Mouse (Mus musculus): ENCODE data around the gene Fgd3.

DNA sequence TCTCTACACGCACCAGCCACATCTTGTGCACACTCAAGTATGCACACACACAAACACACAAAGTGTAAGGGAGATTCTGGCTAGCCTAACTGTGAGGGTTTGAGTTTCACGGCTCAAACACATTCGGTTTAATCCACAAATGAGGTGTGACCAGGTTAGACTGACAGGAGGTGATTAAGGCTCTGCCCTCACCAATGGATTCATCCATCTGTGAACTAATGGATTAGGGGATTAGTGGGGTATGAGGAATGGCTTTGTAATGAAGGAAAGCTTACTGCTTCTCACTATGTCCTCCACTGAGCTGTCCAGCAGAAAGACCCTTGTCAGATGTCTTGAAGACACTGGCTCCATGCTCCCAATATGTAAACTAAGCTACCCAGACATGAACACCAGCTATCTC, 101.5 kb downstream of the Fgd3 start:
- no peak for TF ChIP-seq POLR2A (IDR thresholded peaks at IDR 0.05; ENCODE audit: low read depth, low read length)
- TF ChIP-seq CTCF (IDR thresholded peaks at IDR 0.05; ENCODE audit: extremely low read depth, insufficient read depth, insufficient read length, insufficient replicate concordance) = no peak

All from spleen, adult 2 months (tissue).